Mouse (Mus musculus): ENCODE results near the gene 6330409D20Rik.

DNA sequence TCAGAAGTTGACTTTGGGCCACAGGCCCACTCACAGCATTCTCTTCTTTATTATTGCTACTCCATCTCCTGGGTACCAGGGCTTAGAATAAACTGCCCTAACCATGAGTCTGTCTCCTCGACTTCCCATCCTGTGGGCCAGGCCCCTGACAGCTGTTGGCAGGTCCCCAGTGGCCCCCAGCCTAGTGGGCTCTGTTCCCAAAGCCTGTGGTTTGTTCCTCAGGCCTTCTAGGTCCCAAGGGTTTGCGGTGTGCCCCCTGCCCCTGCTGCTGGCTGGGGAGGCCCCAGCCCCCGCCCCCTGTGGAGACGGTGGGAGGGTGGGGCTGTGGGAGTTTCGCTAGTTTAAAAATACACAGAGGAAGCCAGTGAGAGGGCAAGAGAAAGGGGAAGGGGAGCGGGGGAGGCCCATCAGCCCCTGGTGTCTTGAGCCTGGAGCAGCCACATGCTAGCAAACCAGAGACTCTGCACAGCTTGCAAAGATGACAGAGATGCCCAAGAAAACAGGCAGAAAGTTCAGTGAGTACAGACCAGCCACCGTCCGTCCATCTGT is 20.1 kb downstream of the 6330409D20Rik start, which contains the start of gene Sh2d3c:
- TF ChIP-seq CTCF (IDR thresholded peaks at IDR 0.05) (no peak), EP300 (IDR thresholded peaks at IDR 0.05) (no peak)
